Mouse (Mus musculus): Measurements from ENCODE around the gene Sumf1. TPM values are rescaled to one million over a fixed set of nuclear protein-coding genes. Genes with fewer than 3 reads are reported as not detected.

The Sumf1 gene
- total and polyA plus RNA-seq, 3 experiments = 16.0 to 25.9 (median 22.8) TPM

DNA sequence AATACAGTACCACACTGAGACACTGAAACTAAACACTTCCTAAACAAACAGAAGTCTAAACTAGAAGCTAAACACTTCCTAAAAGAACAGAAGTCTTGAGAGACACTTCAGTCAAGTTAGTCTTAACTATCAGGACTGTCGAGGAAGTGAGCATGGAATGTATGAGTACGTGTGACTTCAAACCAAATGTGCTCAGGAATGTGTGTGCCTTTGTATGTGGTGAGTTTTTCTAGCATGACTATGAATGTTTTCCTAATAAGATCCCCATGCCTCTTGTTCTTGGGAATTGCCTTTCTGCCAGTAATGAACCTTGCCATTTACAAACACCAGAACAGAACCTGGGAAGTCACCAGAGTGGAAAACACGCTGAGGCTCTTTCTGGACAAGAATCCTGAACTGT lies 124.3 kb downstream of the Sumf1 start:
- Histone ChIP-seq H3K27me3 (ENCODE audit: insufficient read depth, low read length) (peaks cover 3% of the 10 kb centered on the region), H3K4me1 (ENCODE audit: insufficient read depth, low read depth, low read length) (peaks cover 10% of the 10 kb centered on the region; the same call in 1 of the 2 replicates), H3K4me3 (ENCODE audit: low read depth, low read length) (no peak overlapping the region), H3K36me3 (replicated peaks) (no peaks in the 10 kb centered on the region), H3K9me3 (replicated peaks) (no peaks in the 10 kb centered on the region)
- no peak for ATAC-seq (ENCODE audit: extremely low read depth, insufficient number of reproducible peaks, low FRiP score, poor library complexity, severe bottlenecking)
- DNase-seq (ENCODE audit: low spot score) = no peak
- TF ChIP-seq TAL1 (conservative IDR thresholded peaks at IDR 0.05; ENCODE audit: low read depth, low read length) (no peak), GATA1 (IDR thresholded peaks at IDR 0.05; ENCODE audit: borderline replicate concordance, low read length) (no peak), GATA2 (IDR thresholded peaks at IDR 0.05; ENCODE audit: borderline replicate concordance, low read depth, low read length) (no peak), POLR2AphosphoS5 (IDR thresholded peaks at IDR 0.05; ENCODE audit: insufficient replicate concordance, low read depth, low read length) (no peak), CTCF (IDR thresholded peaks at IDR 0.05; ENCODE audit: low read depth, low read length) (no peak)

GRCm38 (mm10) chr6:108058066-108058465 lies 127.3 kb downstream of the Sumf1 start:
- Histone ChIP-seq H3K9me3 (replicated peaks) (no peaks in the 10 kb centered on the region), H3K4me3 (ENCODE audit: low read depth, low read length) (no peak overlapping the region), H3K27me3 (ENCODE audit: insufficient read depth, low read length) (peaks cover 3% of the 10 kb centered on the region), H3K36me3 (replicated peaks) (no peaks in the 10 kb centered on the region), H3K4me1 (ENCODE audit: insufficient read depth, low read depth, low read length) (no peaks in the 10 kb centered on the region)
- ATAC-seq (ENCODE audit: extremely low read depth, insufficient number of reproducible peaks, low FRiP score, poor library complexity, severe bottlenecking) (no peak), DNase-seq (ENCODE audit: low spot score) (no peak)
- no peak for TF ChIP-seq GATA2 (IDR thresholded peaks at IDR 0.05; ENCODE audit: borderline replicate concordance, low read depth, low read length)
- TF ChIP-seq POLR2AphosphoS5 (IDR thresholded peaks at IDR 0.05; ENCODE audit: insufficient replicate concordance, low read depth, low read length) = no peak
- no peak for TF ChIP-seq TAL1 (conservative IDR thresholded peaks at IDR 0.05; ENCODE audit: low read depth, low read length)

GRCm38 (mm10) chr6:108057353-108057752 lies 128.0 kb downstream of the Sumf1 start:
- no peaks in the 10 kb centered on the region for H3K36me3 ChIP-seq (replicated peaks)
- no peak for DNase-seq (ENCODE audit: low spot score)
- H3K9me3 ChIP-seq (replicated peaks) = no peaks in the 10 kb centered on the region
- H3K4me3 ChIP-seq (ENCODE audit: low read depth, low read length) = no peak overlapping the region
- no peaks in the 10 kb centered on the region for H3K4me1 ChIP-seq (ENCODE audit: insufficient read depth, low read depth, low read length)
- peaks cover 3% of the 10 kb centered on the region for H3K27me3 ChIP-seq (ENCODE audit: insufficient read depth, low read length)
- ATAC-seq (ENCODE audit: extremely low read depth, insufficient number of reproducible peaks, low FRiP score, poor library complexity, severe bottlenecking) = no peak
- no peak for TF ChIP-seq POLR2AphosphoS5 (IDR thresholded peaks at IDR 0.05; ENCODE audit: insufficient replicate concordance, low read depth, low read length)

Other genes starting within 250 kb of the Sumf1 start
- gene Setmar, start 120.5 kb downstream of the Sumf1 start, total RNA-seq (2014; fragmentation: Nextera tagmentation) = 4.8 and 7.5 TPM in 2 replicates
- 4.4 and 4.6 TPM in 2 replicates for gene Setmar, start 120.5 kb downstream of the Sumf1 start, total RNA-seq (2017)
- 0.21 and 0.25 TPM in 2 replicates for gene Setmar, start 120.5 kb downstream of the Sumf1 start, polyA plus RNA-seq (2012)
- 25.7 and 29.4 TPM in 2 replicates for gene Itpr1, start 27.5 kb upstream of the Sumf1 start, total RNA-seq (2014; fragmentation: Nextera tagmentation)
- 19.0 and 23.1 TPM in 2 replicates for gene Itpr1, start 27.5 kb upstream of the Sumf1 start, total RNA-seq (2017)
- 8.8 and 9.3 TPM in 2 replicates for gene Itpr1, start 27.5 kb upstream of the Sumf1 start, polyA plus RNA-seq (2012)